Mouse (Mus musculus): ENCODE results near the gene Iqgap2. TPM values are rescaled to one million over a fixed set of nuclear protein-coding genes. Genes with fewer than 3 reads are reported as not detected.

Gene Iqgap2
- polyA plus RNA-seq, 1 experiment from 2014 or later: 24.6 TPM

GRCm38 (mm10) chr13:95653696-95654095 lies 238.0 kb downstream of the Iqgap2 start:
- no peak overlapping the region; the same call in 1 of the 2 replicates for H3K27ac ChIP-seq (ENCODE audit: low read depth)
- WGBS (ENCODE audit: insufficient replicate concordance): 51% methylated on average over 4 of the region's 4 CpGs
- ATAC-seq: no peak
- no peaks in the 10 kb centered on the region for H3K9me3 ChIP-seq (ENCODE audit: low read length)
- no peaks in the 10 kb centered on the region for H3K27me3 ChIP-seq (ENCODE audit: insufficient read depth, low read length)
- H3K36me3 ChIP-seq (replicated peaks; ENCODE audit: insufficient read depth, low read length): peaks cover 54% of the 10 kb centered on the region
- H3K4me1 ChIP-seq (ENCODE audit: insufficient read depth): 0 out of 2 replicates have a peak, but pooled peaks cover 15% of the 10 kb centered on the region
- H3K4me2 ChIP-seq (ENCODE audit: low read depth, low read length): no peak overlapping the region
- no peak overlapping the region for H3K4me3 ChIP-seq (ENCODE audit: low read depth, low read length)
- DNase-seq: no peak
- no peak overlapping the region for H3K9ac ChIP-seq (replicated peaks)
- TF ChIP-seq CTCF (IDR thresholded peaks at IDR 0.05; ENCODE audit: low read depth) (no peak), EP300 (IDR thresholded peaks at IDR 0.05; ENCODE audit: low read depth) (peak; percentile 62; the same call in 1 of the 2 replicates)

DNA sequence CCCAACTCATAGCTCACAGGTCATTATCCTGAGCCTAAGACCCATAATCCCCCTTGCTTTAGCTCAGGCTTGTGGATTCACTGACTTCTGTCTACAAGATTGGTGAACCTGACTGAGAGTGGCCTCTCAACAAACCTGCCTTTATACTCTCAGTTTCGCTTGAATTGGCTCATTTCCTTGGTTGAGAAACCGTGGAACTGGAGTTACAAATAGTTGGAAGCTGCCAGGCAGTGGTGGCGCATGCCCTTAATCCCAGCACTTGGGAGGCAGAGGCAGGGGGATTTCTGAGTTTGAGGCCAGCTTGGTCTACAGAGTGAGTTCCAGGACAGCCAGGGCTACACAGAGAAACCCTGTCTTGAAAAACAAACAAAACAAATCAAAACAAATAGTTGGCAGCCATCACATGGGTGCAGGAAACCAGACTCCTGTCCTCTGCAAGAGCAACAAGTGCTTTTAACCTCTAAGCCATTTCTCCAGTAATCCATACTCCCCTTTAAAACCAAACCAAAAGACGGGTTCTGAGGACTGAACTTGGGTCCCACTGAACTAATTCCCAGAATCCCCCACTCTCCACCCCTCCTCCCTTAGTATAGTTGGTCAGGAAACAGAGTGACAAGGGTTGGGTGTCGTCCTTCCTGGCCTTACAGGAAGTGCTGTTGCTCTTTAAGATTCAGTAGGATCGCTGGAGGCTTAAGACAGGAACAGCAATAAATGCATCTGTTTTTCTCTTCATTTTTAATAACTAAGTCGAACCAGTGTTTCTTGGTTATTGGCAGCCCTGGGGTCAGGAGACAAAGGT lies 239.7 kb downstream of the Iqgap2 start:
- TF ChIP-seq CTCF (IDR thresholded peaks at IDR 0.05; ENCODE audit: low read depth) (no peak), EP300 (IDR thresholded peaks at IDR 0.05; ENCODE audit: low read depth) (no peak)
- WGBS (ENCODE audit: insufficient replicate concordance): 59% methylated on average over 7 of the region's 7 CpGs
- H3K4me3 ChIP-seq (ENCODE audit: low read depth, low read length): no peak overlapping the region
- peaks cover 50% of the 10 kb centered on the region for H3K36me3 ChIP-seq (replicated peaks; ENCODE audit: insufficient read depth, low read length)
- no peak overlapping the region for H3K4me2 ChIP-seq (ENCODE audit: low read depth, low read length)
- 0 out of 2 replicates have a peak, but pooled peaks cover 15% of the 10 kb centered on the region for H3K4me1 ChIP-seq (ENCODE audit: insufficient read depth)
- H3K9ac ChIP-seq (replicated peaks): no peak overlapping the region
- no peaks in the 10 kb centered on the region for H3K27me3 ChIP-seq (ENCODE audit: insufficient read depth, low read length)
- DNase-seq (no peak), ATAC-seq (no peak)
- H3K9me3 ChIP-seq (ENCODE audit: low read length): no peaks in the 10 kb centered on the region
- peak overlapping the region; percentile 12; the same call in 1 of the 2 replicates for H3K27ac ChIP-seq (ENCODE audit: low read depth)

DNA sequence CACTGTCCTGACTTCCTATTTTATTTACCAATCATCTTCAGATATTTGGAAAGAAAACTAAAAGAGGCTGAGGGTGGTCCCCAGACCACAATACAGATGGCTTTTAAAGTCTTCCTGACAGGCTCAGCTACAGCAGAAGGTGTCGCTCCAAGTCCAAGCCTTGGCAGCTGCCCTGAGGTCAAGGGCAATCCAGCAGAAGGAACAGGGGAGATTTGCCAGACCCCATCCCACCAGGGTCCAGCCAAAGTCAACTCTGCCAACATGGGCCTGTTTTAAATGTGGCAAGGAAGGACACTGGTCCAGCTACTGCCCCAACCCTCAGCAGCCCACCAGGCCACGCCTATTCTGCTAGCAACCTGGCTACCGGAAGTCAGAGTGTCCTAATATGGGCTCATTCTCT lies 241.8 kb downstream of the Iqgap2 start:
- Histone ChIP-seq H3K4me2 (ENCODE audit: low read depth, low read length) (no peak overlapping the region), H3K9ac (replicated peaks) (no peak overlapping the region), H3K4me3 (ENCODE audit: low read depth, low read length) (no peak overlapping the region), H3K9me3 (ENCODE audit: low read length) (no peaks in the 10 kb centered on the region), H3K36me3 (replicated peaks; ENCODE audit: insufficient read depth, low read length) (peaks cover 55% of the 10 kb centered on the region), H3K27ac (ENCODE audit: low read depth) (no peak overlapping the region), H3K4me1 (ENCODE audit: insufficient read depth) (0 out of 2 replicates have a peak, but pooled peaks cover 15% of the 10 kb centered on the region), H3K27me3 (ENCODE audit: insufficient read depth, low read length) (no peaks in the 10 kb centered on the region)
- ATAC-seq (no peak), DNase-seq (no peak)
- no peak for TF ChIP-seq EP300 (IDR thresholded peaks at IDR 0.05; ENCODE audit: low read depth)
- no peak for TF ChIP-seq CTCF (IDR thresholded peaks at IDR 0.05; ENCODE audit: low read depth)
- WGBS (ENCODE audit: insufficient replicate concordance): 95% methylated on average over 3 of the region's 3 CpGs

DNA sequence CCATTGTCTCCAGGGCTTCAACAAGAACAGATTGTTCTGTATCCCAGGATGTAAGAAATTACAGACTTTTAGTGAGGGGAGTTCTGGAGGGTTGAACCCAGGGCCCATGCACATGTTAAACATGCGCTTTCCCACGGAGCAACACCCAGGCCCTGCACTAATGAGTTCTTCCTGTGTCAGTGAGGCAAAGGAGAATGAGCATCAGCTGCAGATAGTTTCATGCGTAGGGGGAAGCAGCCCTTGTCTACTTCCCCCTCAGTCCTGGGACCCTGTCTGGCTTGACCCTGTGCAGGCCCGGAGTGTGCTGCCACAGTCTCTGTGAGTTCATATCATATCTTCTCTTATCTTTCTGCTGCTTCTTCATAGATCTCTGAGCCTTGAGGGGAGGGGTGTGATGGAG lies 244.5 kb downstream of the Iqgap2 start:
- no peak for DNase-seq
- no peak overlapping the region for H3K9ac ChIP-seq (replicated peaks)
- H3K4me3 ChIP-seq (ENCODE audit: low read depth, low read length): no peak overlapping the region
- no peaks in the 10 kb centered on the region for H3K9me3 ChIP-seq (ENCODE audit: low read length)
- H3K27me3 ChIP-seq (ENCODE audit: insufficient read depth, low read length): no peaks in the 10 kb centered on the region
- no peak overlapping the region for H3K4me2 ChIP-seq (ENCODE audit: low read depth, low read length)
- H3K27ac ChIP-seq (ENCODE audit: low read depth): peak overlapping the region; percentile 34; the same call in 1 of the 2 replicates
- 58% methylated on average over 4 of the region's 4 CpGs for WGBS (ENCODE audit: insufficient replicate concordance)
- H3K4me1 ChIP-seq (ENCODE audit: insufficient read depth): 0 out of 2 replicates have a peak, but pooled peaks cover 4% of the 10 kb centered on the region
- TF ChIP-seq CTCF (IDR thresholded peaks at IDR 0.05; ENCODE audit: low read depth) (no peak), EP300 (IDR thresholded peaks at IDR 0.05; ENCODE audit: low read depth) (0 out of 2 replicates have a peak, but pooled peaks have one; percentile 6)
- peaks cover 53% of the 10 kb centered on the region for H3K36me3 ChIP-seq (replicated peaks; ENCODE audit: insufficient read depth, low read length)
- no peak for ATAC-seq

- Histone ChIP-seq H3K4me2 (ENCODE audit: low read depth, low read length) (no peak overlapping the region), H3K27me3 (ENCODE audit: insufficient read depth, low read length) (no peaks in the 10 kb centered on the region), H3K9me3 (ENCODE audit: low read length) (no peaks in the 10 kb centered on the region), H3K4me1 (ENCODE audit: insufficient read depth) (no peaks in the 10 kb centered on the region), H3K9ac (replicated peaks) (no peak overlapping the region), H3K4me3 (ENCODE audit: low read depth, low read length) (no peak overlapping the region), H3K27ac (ENCODE audit: low read depth) (0 out of 2 replicates have a peak overlapping the region, but pooled peaks have one; percentile 34), H3K36me3 (replicated peaks; ENCODE audit: insufficient read depth, low read length) (peaks cover 52% of the 10 kb centered on the region)
- WGBS (ENCODE audit: insufficient replicate concordance): 79% methylated on average over 9 of the region's 9 CpGs
- TF ChIP-seq CTCF (IDR thresholded peaks at IDR 0.05; ENCODE audit: low read depth) (no peak), EP300 (IDR thresholded peaks at IDR 0.05; ENCODE audit: low read depth) (peak; percentile 42)
- peak; percentile 27; the same call in 1 of the 2 replicates for ATAC-seq
- no peak for DNase-seq
These were observed 245.0 kb downstream of the Iqgap2 start for GRCm38 (mm10) chr13:95646687-95647111.

DNA sequence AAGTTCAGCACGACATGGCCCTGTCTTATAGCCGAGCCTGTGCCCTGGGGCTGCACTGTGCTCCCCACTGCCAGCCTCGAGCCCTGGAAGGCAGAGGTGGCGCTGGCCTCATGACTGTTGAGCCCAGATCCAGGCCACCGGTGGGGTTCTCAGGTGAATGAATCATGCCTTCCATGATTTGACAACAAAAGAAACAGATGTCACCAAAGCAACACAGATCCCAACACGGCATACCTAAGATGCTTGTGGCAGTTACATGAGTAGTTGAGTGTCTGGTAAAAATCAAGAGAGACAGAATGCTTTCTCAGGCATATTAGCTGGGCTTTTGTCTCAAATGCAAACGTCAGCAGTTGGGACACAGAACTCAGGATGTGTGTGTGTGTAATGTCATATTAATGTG lies 248.0 kb downstream of the Iqgap2 start:
- no peak overlapping the region for H3K4me3 ChIP-seq (ENCODE audit: low read depth, low read length)
- no peak overlapping the region for H3K4me2 ChIP-seq (ENCODE audit: low read depth, low read length)
- ATAC-seq: no peak
- TF ChIP-seq EP300 (IDR thresholded peaks at IDR 0.05; ENCODE audit: low read depth) (no peak), CTCF (IDR thresholded peaks at IDR 0.05; ENCODE audit: low read depth) (no peak)
- H3K27ac ChIP-seq (ENCODE audit: low read depth): no peak overlapping the region
- H3K9me3 ChIP-seq (ENCODE audit: low read length): no peaks in the 10 kb centered on the region
- no peak for DNase-seq
- 0 out of 2 replicates have a peak, but pooled peaks cover 2% of the 10 kb centered on the region for H3K4me1 ChIP-seq (ENCODE audit: insufficient read depth)
- 78% methylated on average over 7 of the region's 7 CpGs for WGBS (ENCODE audit: insufficient replicate concordance)
- no peak overlapping the region for H3K9ac ChIP-seq (replicated peaks)
- H3K36me3 ChIP-seq (replicated peaks; ENCODE audit: insufficient read depth, low read length): peaks cover 54% of the 10 kb centered on the region
- H3K27me3 ChIP-seq (ENCODE audit: insufficient read depth, low read length): no peaks in the 10 kb centered on the region

Data from liver, postnatal 0 days (tissue).